Mouse (Mus musculus): ENCODE data around the gene Htr5a.
A peak's percentile ranks its signal among the peaks of the same experiment; 100 is the strongest.

Gene Htr5a

DNA sequence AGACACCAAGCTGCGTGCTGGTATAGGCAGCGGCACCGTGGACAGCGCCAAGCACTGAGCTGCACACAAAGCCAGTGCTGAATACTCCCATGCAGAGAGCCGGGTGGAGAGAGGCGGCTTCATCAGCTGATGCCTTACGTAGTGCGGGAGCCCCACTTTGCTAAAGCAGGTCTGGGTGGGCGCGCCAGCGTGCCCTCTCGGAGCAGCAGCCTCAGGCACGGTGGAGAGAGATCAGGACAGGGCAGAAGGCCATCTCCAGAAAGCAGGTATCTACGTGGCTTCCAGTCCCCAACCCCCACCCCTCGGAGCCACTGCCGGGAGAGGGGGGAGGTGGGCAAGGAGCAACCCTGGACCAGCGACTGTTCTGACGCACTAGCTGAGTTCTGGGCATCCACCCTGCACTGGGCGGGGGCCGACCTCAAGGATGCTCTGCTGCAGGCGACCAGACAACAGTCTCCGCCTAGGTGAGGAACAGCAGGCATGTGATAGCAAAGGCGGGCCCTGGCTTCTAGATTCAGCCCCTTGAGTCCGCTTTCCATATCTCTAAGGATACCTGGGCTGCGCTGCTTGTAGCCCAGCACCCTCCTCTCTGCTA is at the start of gene Htr5a:
Gene Htr5a, plus strand, starts transcription at position 449 of the 595 bp plus-strand sequence.
- peak; percentile 16 to 31 for DNase-seq

DNA sequence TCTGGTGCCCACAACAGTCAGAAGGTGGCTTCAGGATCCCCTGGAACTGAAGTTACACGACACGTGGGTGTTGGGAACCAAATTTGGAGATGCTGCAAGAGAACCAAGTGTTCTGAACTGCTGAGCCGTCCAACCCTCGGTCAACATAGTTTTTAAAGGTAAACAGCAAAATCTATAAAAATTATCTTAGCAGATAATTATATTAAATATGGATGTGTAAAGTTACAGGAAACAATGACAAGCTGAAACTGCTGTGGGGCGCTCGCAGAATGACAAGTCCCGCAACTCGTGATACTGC is 49.8 kb upstream of the Htr5a start:
- DNase-seq: no peak

- DNase-seq: no peak
These were observed 49.3 kb upstream of the Htr5a start for GRCm38 (mm10) chr5:27792531-27793205.

DNA sequence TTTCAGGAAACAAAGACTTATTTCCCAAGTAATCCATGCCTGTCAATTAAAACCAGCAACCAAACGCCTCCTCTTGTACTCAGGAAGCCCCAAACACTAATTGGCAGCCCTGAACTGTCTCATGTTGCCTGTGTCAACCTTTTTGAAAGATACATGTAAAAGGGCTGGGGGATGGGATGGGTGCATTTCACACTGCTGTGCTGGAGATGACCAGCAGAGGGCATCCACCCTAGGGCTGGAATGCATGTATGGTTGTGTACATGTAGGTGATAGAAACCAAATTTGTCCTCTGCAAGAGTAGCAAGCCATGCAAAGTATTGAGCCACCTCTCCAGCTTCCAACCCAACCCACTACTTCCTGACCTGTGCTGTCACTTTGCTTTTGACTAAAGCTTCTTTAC is 48.0 kb upstream of the Htr5a start:
- DNase-seq: peak; percentile 75 to 79

DNA sequence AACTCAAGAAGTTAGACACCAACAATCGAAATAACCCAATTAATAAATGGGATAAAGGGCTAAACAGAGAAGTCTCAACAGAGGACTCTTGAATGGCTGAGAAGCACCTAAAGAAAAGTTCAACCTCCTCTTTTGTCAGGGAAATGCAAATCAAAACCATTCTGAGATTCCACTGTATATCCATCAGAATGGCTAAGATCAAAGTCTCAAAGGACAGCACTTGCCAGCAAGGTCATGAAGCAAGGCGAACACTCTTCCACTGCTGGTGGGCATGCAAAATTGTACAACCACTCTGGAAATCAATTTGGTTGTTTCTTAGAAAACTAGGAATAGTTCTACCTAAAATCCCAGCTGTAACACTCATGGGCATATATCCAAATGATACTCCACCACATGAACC is 27.7 kb upstream of the Htr5a start:
- no peak for DNase-seq

DNA sequence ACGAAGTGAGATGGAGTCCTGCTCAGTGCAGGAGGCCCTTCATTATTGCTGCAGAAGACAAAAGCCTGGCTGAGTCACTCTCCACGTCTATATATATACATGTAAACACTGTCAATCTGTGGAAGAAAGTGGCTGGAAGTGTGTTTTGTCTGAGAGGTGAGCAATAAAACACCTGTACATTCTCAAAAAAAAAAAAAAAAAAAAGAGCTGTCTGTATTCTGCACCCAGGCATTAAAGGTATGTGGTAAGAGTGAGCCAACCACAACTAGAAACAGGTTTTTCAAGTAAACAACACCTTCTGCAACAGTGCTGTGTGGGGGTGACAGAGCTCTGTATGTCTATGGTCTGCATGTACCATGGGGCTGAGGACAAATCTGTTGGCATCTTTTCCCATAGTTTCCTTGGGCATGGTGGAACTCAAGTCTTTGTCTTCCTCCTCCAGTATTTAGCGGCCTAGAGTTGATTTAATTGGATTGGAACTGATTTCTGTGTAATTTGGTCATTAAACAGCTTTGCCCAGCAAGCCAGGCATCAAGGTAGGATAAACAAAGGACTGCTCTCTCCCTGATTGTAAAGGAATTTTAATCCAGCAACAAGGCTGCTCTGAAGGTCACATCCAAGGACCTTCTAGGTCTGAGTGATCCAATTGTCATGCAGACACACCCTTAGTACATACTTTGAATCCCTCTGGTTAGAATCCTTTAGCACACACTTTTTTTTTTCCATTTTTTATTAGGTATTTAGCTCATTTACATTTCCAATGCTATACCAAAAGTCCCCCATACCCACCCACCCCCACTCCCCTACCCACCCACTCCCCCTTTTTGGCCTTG is 22.9 kb upstream of the Htr5a start:
- no peak for DNase-seq

DNA sequence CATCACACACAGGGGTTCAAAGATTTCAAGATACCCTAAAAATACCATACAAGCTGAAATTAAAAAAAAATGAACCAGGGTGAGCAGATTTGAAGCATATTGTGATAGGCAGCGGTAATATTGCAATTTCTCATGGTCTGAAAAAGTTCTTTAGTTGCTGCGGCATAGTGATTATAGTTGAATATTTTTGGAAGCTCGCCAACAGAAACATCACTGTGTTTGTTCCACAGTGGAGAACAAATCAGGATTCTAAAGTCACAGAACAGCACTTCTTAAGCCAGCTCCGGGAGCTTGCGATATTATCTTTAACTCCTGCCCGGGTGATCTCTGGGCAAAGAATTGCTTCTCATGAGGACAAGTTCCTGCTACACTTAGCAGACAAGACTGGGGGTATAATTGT is 20.8 kb upstream of the Htr5a start:
- DNase-seq: no peak

DNA sequence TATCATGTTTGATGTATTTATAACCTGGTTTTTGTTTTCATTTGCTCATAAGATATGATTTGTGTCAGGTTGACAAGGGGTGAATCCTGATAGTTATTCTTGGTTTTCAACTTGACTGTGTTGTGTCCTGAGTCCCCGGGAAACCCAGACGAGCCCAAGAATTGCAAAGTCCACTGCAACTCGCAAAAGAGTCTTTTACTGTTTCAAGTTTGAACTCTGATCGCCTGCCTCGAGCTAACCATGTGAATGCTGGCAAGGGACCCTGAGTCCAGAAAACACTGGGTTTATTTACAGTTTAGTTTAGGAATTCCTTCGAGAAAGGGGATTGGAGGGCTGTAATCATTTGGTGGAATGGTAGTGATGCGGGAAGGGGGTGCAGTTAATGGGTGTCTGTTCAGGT is 14.0 kb upstream of the Htr5a start:
- DNase-seq: no peak

- no peak for DNase-seq
These were observed 6.9 kb upstream of the Htr5a start for GRCm38 (mm10) chr5:27835096-27835495.

- no peak for DNase-seq
These were observed 3.9 kb upstream of the Htr5a start for GRCm38 (mm10) chr5:27838061-27838460.

GRCm38 (mm10) chr5:27842671-27843320 is 847 bp downstream of the Htr5a start:
- DNase-seq: peak; percentile 7 to 20

- no peak for DNase-seq
These were observed 5.0 kb downstream of the Htr5a start for GRCm38 (mm10) chr5:27846979-27847378.

GRCm38 (mm10) chr5:27854290-27854689 is 12.3 kb downstream of the Htr5a start:
- DNase-seq: peak in 1 of 2 experiments; percentile 15

DNA sequence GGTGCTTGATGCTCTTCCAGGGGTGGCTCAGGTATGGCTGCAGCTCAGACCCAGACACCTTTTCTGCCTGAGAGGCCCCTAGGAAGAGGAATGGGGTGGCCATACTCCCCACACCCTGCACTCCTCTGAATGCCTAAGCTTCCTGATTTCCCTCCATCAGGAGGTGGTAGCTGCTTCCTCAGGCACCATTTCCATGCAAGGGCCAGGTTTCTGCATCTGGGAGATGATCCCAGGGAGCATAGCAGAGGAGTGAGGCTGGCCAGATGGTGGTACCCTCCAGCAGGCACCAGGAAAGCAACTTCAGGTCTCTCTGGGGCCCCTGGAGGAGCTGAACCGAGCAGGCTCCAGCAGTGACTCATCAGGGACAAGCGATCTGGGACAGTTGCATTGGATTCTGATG is 13.8 kb downstream of the Htr5a start:
- DNase-seq: no peak

GRCm38 (mm10) chr5:27873240-27874082 is 31.5 kb downstream of the Htr5a start:
- peak; percentile 38 to 43 for DNase-seq

DNA sequence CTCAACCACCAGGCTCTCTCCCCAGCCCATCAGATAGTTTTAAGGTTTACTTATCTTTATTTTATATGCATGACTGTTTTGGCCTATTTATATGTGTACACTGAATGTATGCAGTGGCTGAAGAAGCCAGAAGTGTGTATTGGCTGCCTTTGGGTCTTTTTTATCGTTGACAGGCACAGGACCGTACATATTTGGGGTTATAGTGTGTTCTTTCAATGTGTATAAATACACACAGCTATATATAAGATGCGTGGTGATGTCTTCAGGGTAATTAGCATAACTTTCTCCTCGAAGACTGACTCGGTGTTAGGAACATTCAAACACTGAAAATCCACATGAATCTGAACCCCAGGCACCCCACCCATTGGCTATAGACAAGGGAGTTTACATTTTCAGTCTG is 32.3 kb downstream of the Htr5a start:
- DNase-seq: no peak

DNA sequence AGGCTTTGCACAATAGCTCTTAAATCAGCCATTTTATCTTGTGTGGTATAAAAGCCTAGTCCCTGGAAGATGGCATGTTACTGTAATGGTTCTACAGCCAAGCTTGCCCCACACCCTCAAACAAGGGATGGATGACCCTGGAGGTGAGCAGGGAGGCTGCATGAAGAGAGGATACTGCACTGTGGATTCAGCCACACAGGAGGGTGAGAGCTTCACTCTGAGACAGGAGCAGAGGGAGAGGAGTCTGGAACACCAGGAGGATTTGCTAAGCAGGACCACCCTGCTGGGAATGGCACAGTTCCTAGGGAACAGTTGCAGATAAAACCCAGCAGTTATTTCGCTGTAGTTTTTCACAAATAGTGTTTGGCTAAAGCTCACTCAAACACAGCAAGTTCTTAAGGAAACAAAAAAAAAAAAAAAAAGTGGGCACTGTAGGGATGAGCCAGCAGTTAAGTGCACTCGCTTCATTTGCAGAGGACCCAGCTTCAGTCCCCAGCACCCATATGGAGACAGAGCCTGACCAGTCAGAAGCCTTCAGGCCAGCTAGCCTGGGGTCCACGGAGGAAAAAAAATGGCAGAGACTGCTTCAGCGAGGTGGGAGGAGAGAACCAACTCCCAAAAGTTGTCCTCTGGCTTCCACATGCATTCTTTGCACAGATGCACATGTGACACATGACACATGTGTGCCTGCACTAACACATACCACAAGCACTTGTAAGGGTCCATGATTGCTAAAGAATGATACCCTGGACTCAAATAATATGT is 33.6 kb downstream of the Htr5a start:
- DNase-seq: no peak

- no peak for DNase-seq
These were observed 36.4 kb downstream of the Htr5a start for GRCm38 (mm10) chr5:27878356-27878755.

- DNase-seq: no peak
These were observed 37.8 kb downstream of the Htr5a start for GRCm38 (mm10) chr5:27879726-27880125.

DNA sequence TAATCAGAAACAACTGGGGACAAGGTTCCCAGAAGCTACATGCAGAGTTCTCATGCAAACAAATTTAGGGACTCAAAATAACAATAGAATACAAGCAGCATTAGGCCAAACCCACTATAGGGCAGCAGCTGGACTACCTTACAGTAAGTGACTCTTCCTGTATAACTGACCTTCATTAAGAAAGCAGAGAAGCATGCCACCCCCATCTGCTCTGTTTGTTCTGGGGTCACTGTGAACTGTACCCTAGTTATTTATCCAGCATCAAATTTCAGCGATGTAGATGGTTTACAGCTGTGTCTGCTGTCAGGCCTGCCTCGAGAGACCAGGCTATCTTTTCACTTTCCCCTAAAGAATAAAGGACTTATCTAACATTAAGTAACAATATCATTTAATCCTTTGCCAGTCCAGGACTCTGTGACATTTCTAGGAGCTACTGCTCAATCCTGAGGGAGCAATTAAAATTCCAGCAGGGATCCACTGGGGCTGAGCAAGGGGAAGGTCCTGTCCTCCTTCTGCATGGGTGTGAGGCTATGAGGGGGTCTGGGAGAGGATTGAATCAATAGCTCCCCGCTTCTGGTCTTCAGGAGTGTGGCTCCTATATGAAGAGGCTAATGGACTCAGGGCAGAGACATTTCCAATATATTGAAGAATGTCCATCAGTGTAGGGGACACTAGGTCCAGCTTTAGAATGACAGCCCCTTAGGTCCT is 38.5 kb downstream of the Htr5a start:
- no peak for DNase-seq

DNA sequence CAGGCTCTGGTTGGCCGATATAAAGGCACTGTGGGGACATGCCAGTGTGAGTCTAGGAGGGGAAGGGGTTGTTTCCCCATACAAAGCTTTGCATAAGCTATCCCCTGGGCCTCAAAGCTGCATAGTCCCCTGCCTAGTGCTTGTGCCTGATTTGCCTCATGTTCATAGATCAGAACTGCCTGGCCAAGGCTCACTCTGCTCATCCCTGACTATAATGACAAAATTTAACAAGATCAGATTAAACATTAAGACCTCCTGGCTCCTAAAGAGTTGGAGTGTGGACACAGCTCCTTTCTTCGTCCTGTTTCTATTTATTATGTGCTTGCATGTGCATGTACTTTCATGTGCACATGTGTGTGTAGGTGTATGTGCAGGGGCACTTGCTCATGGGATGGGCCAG is 39.3 kb downstream of the Htr5a start:
- no peak for DNase-seq
